Mouse (Mus musculus) hindbrain, embryonic 15.5 days (tissue): ENCODE results near the gene Kctd11. TPM values are rescaled to one million over a fixed set of nuclear protein-coding genes. Genes with fewer than 3 reads are reported as not detected.
"Not testable (repeated sequence)": the region's sequence is repeated elsewhere in the genome, so short reads cannot be mapped to it uniquely, and the experiment has no call there.

ENCODE experiments used
- ATAC-seq: fragments of 200-750 bp; cut with Nextera tagmentation; 2 replicates; pipeline ENCODE4 v1.8.0; 2017; ENCODE audit warnings: low read depth, moderate number of reproducible peaks, moderate TSS enrichment; ENCODE audit not compliant: low FRiP score
- H3K27ac ChIP-seq: fragments of 300-500 bp; sonication (generic); replicated peaks from 2 replicates; pipeline ENCODE4 v1.5.1; 2015; ENCODE audit warnings: mild to moderate bottlenecking, inconsistent platforms
- H3K27me3 ChIP-seq: fragments of 300-500 bp; sonication (generic); 2 replicates; pipeline ENCODE4 v1.6.1; 2015; ENCODE audit warnings: control low read depth, inconsistent platforms
- H3K36me3 ChIP-seq: fragments of 300-500 bp; sonication (generic); 2 replicates; pipeline ENCODE4 v1.6.1; 2015; ENCODE audit warnings: control low read depth, inconsistent platforms
- H3K4me1 ChIP-seq: fragments of 300-500 bp; sonication (generic); replicated peaks from 2 replicates; pipeline ENCODE4 v1.6.1; 2015; ENCODE audit warnings: control low read depth, inconsistent platforms
- H3K4me2 ChIP-seq: fragments of 300-500 bp; sonication (generic); 2 replicates; pipeline ENCODE4 v1.6.1; 2015; ENCODE audit warnings: moderate library complexity, mild to moderate bottlenecking, inconsistent platforms
- H3K4me3 ChIP-seq: fragments of 300-500 bp; sonication (generic); 2 replicates; pipeline ENCODE4 v1.5.1; 2015; ENCODE audit warnings: mild to moderate bottlenecking, inconsistent platforms
- H3K9ac ChIP-seq: fragments of 300-500 bp; sonication (generic); 2 replicates; pipeline ENCODE4 v1.6.1; 2015; ENCODE audit warnings: inconsistent platforms
- H3K9me3 ChIP-seq: fragments of 300-500 bp; sonication (generic); 2 replicates; pipeline ENCODE4 v1.6.1; 2016; ENCODE audit warnings: control low read depth, inconsistent platforms
- WGBS: fragments of 180-500 bp; shearing (Covaris S2); methylation state at CpG from one replicate; pipeline ENCODE4 v1.1.7; 2015; 5-methylcytosine and 5-hydroxymethylcytosine counted together
- polyA plus RNA-seq: library from polyadenylated mRNA; unstranded; fragments of >200 nt; fragmentation: Nextera tagmentation; extraction: Ambion mirVana; gene quantifications from 2 replicates; pipeline ENCODE4 v1.2.1, GENCODE M21; 2015

The Kctd11 gene
- polyA plus RNA-seq, 1 experiment from 2014 or later, result 2.4 TPM

DNA sequence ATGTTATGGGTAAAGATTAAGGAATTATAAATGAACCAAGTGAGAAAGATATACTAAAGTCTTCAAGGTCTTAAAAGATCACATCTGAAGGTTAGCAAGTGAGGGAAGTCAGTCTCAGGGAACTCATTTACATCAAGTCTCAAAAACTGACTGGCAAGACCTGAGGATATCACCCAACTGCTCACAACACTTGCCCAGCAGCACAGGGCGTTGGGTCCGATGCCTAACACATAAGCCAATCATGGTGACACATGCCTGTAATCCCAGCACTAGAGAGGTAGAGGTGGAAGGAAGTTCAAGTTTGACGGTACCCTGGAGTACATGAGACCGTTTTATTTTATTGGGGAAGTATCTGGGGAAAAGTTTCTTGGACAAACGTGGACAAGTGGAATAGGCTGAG lies 36.9 kb upstream of the Kctd11 start:
- H3K27me3 ChIP-seq, result no peaks in the 10 kb centered on the region
- H3K27ac ChIP-seq, result no peak overlapping the region
- no peak overlapping the region for H3K4me3 ChIP-seq
- WGBS, result 91% methylated on average over 5 of the region's 5 CpGs
- H3K4me1 ChIP-seq, result peaks cover 52% of the 10 kb centered on the region
- peaks cover 43% of the 10 kb centered on the region for H3K36me3 ChIP-seq
- H3K4me2 ChIP-seq, result no peak overlapping the region
- no peak for ATAC-seq
- no peaks in the 10 kb centered on the region for H3K9me3 ChIP-seq
- no peak overlapping the region for H3K9ac ChIP-seq

DNA sequence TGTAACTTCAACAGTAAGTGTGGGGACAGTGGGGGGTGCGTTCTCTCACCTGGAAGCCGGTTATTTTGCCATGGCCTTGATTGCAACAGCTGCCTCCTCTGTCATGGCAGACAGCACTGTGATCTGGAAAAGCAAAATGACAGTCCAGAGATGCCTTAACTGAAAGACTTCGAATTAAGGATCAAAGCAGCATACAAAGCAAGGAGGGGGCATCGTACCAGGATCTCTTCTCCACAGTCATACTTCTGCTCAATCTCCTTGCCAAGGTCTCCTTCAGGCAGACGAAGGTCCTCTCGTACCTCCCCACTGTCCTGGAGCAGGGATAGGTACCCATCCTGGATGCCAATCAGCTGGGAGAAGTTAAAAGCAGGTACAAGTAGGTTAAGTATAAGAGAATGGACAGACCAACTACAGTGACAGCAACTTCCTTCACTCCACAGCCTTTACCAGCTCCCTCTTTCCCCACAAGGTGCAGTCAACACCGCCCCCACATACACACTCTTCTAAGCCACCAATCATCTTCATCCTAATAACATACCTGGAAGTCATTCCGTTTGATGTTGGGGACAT lies 36.3 kb upstream of the Kctd11 start:
- H3K4me2 ChIP-seq, result no peak overlapping the region
- no peak overlapping the region for H3K4me3 ChIP-seq
- no peak overlapping the region for H3K27ac ChIP-seq
- 89% methylated on average over 8 of the region's 8 CpGs for WGBS
- H3K4me1 ChIP-seq, result peaks cover 51% of the 10 kb centered on the region
- no peak for ATAC-seq
- no peaks in the 10 kb centered on the region for H3K9me3 ChIP-seq
- H3K9ac ChIP-seq, result no peak overlapping the region
- H3K36me3 ChIP-seq, result peaks cover 47% of the 10 kb centered on the region
- no peaks in the 10 kb centered on the region for H3K27me3 ChIP-seq

GRCm38 (mm10) chr11:69916652-69917378 lies 35.6 kb upstream of the Kctd11 start:
- H3K27me3 ChIP-seq, ATAC-seq, H3K4me2 ChIP-seq, H3K9ac ChIP-seq, H3K9me3 ChIP-seq, H3K27ac ChIP-seq, H3K4me3 ChIP-seq: not testable (repeated sequence)
- Histone ChIP-seq H3K36me3 (peaks cover 53% of the 10 kb centered on the region), H3K4me1 (peaks cover 46% of the 10 kb centered on the region)
- WGBS, result 58% methylated on average over 7 of the region's 7 CpGs

DNA sequence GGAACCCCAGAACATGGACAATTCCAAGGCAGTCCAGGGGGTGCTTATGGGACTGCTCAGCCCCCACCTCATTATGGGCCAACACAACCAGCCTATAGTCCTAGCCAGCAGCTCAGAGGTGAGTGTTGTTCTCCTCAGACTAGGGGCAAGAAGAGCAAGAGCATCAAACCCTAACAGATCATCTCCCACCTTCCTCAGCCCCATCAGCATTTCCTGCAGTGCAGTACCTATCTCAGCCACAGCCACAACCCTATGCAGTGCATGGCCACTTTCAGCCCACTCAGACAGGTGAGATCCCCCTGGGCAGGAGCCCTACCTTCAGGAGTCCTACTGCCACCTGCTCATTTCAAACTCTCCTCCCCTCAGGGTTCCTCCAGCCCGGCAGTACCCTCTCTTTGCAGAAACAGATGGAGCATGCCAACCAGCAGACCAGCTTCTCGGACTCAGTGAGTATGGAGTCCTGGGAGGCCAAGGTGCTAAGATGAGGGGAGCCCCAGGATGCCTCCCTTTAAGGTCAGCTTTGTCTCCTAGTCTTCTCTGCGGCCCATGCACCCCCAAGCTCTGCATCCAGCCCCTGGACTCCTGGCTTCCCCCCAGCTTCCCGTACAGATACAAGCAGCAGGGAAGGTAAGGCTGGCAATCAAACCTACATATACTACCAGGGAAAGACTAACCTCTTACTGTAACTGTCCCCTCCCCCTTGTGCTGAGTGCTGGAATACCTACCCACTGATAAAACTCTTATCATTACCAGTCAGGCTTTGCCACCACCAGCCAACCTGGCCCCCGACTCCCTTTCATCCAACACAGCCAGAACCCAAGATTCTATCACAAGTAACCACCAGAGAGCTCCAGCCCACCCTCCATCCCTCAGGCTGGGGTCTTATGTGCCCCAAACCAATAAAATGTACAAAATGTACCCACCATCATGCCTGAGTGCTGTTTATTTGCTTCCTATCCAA lies 34.7 kb upstream of the Kctd11 start:
- H3K9ac ChIP-seq, result no peak overlapping the region
- 0 out of 2 replicates have a peak overlapping the region, but pooled peaks have one; percentile 97 for H3K4me2 ChIP-seq
- H3K4me3 ChIP-seq, result no peak overlapping the region
- no peaks in the 10 kb centered on the region for H3K27me3 ChIP-seq
- no peak overlapping the region for H3K27ac ChIP-seq
- WGBS, result 75% methylated on average over 5 of the region's 5 CpGs
- no peaks in the 10 kb centered on the region for H3K9me3 ChIP-seq
- H3K4me1 ChIP-seq, result peaks cover 46% of the 10 kb centered on the region
- ATAC-seq, result no peak
- H3K36me3 ChIP-seq, result peaks cover 62% of the 10 kb centered on the region

GRCm38 (mm10) chr11:69914917-69915430 lies 33.8 kb upstream of the Kctd11 start:
- peaks cover 43% of the 10 kb centered on the region for H3K4me1 ChIP-seq
- H3K9ac ChIP-seq, result peak overlapping the region; percentile 71
- peak overlapping the region; percentile 65 for H3K4me3 ChIP-seq
- H3K9me3 ChIP-seq, result no peaks in the 10 kb centered on the region
- ATAC-seq, result no peak
- peak overlapping the region; percentile 97 for H3K4me2 ChIP-seq
- H3K36me3 ChIP-seq, result peaks cover 72% of the 10 kb centered on the region
- H3K27me3 ChIP-seq, result no peaks in the 10 kb centered on the region
- H3K27ac ChIP-seq, result no peak overlapping the region
- WGBS, result 43% methylated on average over 9 of the region's 9 CpGs

GRCm38 (mm10) chr11:69914372-69914764 lies 33.2 kb upstream of the Kctd11 start:
- ATAC-seq, result no peak
- WGBS, result 5% methylated on average over 13 of the region's 17 CpGs
- Histone ChIP-seq H3K9me3 (no peaks in the 10 kb centered on the region), H3K27ac (peak overlapping the region; percentile 85), H3K36me3 (peaks cover 78% of the 10 kb centered on the region), H3K4me3 (peak overlapping the region; percentile 65), H3K27me3 (no peaks in the 10 kb centered on the region), H3K4me1 (peaks cover 37% of the 10 kb centered on the region), H3K9ac (peak overlapping the region; percentile 71), H3K4me2 (peak overlapping the region; percentile 97)

- Histone ChIP-seq H3K27me3 (no peaks in the 10 kb centered on the region), H3K4me2 (peak within 1 kb of the TSS; percentile 97), H3K36me3 (peaks cover 81% of the 10 kb centered on the region), H3K27ac (peak within 1 kb of the TSS; percentile 85), H3K9me3 (no peaks in the 10 kb centered on the region), H3K4me3 (peak within 1 kb of the TSS; percentile 65), H3K9ac (peak within 1 kb of the TSS; percentile 71), H3K4me1 (peaks cover 31% of the 10 kb centered on the region)
- 1% methylated on average over 61 of the region's 61 CpGs for WGBS
- peak; percentile 92 for ATAC-seq
Measured at GRCm38 (mm10) chr11:69913554-69914371, 32.6 kb upstream of the Kctd11 start, which contains the start of gene Gps2. Gene Gps2 (plus strand): TSS chr11:69913888.

DNA sequence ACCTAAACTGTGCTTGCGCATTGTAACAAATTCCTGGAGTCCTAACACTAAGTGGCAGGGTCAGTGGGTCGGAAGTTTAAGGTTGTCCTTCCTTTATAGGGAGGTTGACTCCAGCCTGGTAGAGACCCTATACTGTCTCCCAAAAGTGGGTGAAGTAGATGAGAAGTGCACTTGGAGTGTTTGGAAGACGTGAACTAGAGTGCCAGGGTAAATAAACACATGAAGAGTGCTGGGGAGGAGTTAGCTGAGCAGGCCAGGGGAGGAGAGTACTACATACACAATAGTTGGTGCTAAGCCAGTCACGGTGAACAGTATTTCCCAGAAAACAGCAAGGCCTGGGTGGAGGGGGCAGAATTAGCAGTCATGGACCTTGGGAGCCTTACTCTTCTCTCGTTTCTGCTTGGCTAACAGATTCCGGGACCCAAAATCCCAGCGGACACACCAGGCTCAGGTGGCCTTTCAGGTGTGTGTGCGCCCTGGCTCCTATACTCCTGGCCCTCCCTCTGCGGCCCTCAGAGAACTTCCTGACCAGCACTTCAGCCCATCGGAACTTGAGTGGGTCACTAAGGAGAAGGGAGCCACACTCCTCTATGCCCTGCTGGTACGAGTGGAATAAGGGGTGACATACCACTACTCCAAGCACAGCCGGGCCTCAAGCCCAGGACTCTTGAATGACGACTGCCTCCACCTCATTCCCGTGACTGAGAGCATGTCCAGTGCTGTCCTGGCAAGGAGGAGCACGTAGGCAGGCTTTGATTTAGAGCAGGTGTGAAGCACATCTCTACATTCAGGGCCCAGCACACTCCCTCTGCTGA lies 31.7 kb upstream of the Kctd11 start:
- Histone ChIP-seq H3K36me3 (peaks cover 81% of the 10 kb centered on the region), H3K4me3 (peak overlapping the region; percentile 65), H3K9ac (no peak overlapping the region), H3K4me1 (peaks cover 28% of the 10 kb centered on the region), H3K9me3 (no peaks in the 10 kb centered on the region), H3K4me2 (peak overlapping the region; percentile 97), H3K27me3 (no peaks in the 10 kb centered on the region), H3K27ac (no peak overlapping the region)
- WGBS, result 82% methylated on average over 15 of the region's 15 CpGs
- 0 out of 2 replicates have a peak, but pooled peaks have one; percentile 44 for ATAC-seq

DNA sequence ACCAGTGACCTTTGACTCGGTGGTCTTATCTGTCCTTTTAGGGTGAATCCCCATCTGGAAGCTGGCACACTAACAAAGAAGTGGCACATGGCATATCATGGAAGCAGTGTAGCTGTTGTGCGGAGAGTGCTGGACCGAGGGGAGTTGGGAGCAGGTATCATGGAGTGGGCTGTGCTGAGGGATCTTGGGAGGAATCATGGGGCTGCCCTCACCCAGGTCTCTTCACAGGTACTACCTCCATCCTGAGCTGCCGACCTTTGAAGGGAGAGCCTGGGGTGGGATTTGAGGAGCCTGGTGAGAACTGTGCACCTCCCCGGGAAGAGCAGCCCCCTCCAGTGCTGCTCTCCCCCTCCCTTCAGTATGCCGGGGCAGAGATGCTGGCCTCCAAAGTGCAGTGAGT lies 30.5 kb upstream of the Kctd11 start:
- Histone ChIP-seq H3K36me3 (peaks cover 81% of the 10 kb centered on the region), H3K27me3 (no peaks in the 10 kb centered on the region), H3K4me1 (peaks cover 28% of the 10 kb centered on the region), H3K4me2 (no peak overlapping the region), H3K9ac (no peak overlapping the region), H3K9me3 (no peaks in the 10 kb centered on the region), H3K4me3 (no peak overlapping the region), H3K27ac (no peak overlapping the region)
- 94% methylated on average over 6 of the region's 6 CpGs for WGBS
- ATAC-seq, result no peak

- 94% methylated on average over 17 of the region's 17 CpGs for WGBS
- H3K27ac ChIP-seq, result no peak overlapping the region
- no peak overlapping the region for H3K4me3 ChIP-seq
- ATAC-seq, result no peak
- H3K9ac ChIP-seq, result no peak overlapping the region
- H3K36me3 ChIP-seq, result peaks cover 81% of the 10 kb centered on the region
- no peaks in the 10 kb centered on the region for H3K27me3 ChIP-seq
- H3K4me2 ChIP-seq, result no peak overlapping the region
- no peaks in the 10 kb centered on the region for H3K9me3 ChIP-seq
- peaks cover 27% of the 10 kb centered on the region for H3K4me1 ChIP-seq
Measured at GRCm38 (mm10) chr11:69910781-69911560, 29.8 kb upstream of the Kctd11 start.
